Mouse (Mus musculus) forebrain, embryonic 11.5 days (tissue): ENCODE data around the gene Otub2. TPM values are rescaled to one million over a fixed set of nuclear protein-coding genes. Genes with fewer than 3 reads are reported as not detected.

Source experiments
- ATAC-seq: fragments of 200-750 bp; cut with Nextera tagmentation; replicated peaks from 2 replicates; pipeline ENCODE4 v1.8.0; 2017; ENCODE audit warnings: moderate TSS enrichment; ENCODE audit not compliant: low FRiP score
- DNase-seq: peaks from one replicate; pipeline ENCODE4 v3.0.0-alpha.2; 2017; ENCODE audit warnings: low spot score
- H3K27ac ChIP-seq: fragments of 300-500 bp; sonication (generic); 2 replicates; pipeline ENCODE4 v1.5.1; 2014; ENCODE audit warnings: low read depth, low read length
- H3K27me3 ChIP-seq: fragments of 300-500 bp; sonication (generic); 2 replicates; pipeline ENCODE4 v1.6.1; 2014; ENCODE audit warnings: mild to moderate bottlenecking, low read length, mixed read lengths; ENCODE audit not compliant: control insufficient read depth, insufficient read depth
- H3K36me3 ChIP-seq: fragments of 300-500 bp; sonication (generic); 2 replicates; pipeline ENCODE4 v1.6.1; 2014; ENCODE audit warnings: mild to moderate bottlenecking, low read length, moderate library complexity, mixed read lengths; ENCODE audit not compliant: control insufficient read depth, insufficient read depth
- H3K4me1 ChIP-seq: fragments of 300-500 bp; sonication (generic); replicated peaks from 2 replicates; pipeline ENCODE4 v1.6.1; 2014; ENCODE audit warnings: low read length, mixed read lengths; ENCODE audit not compliant: control insufficient read depth, insufficient read depth
- H3K4me2 ChIP-seq: fragments of 300-500 bp; sonication (generic); 2 replicates; pipeline ENCODE4 v1.6.1; 2014; ENCODE audit warnings: low read depth, mild to moderate bottlenecking, low read length, moderate library complexity, mixed read lengths; ENCODE audit not compliant: severe bottlenecking
- H3K4me3 ChIP-seq: fragments of 300-500 bp; sonication (generic); 2 replicates; pipeline ENCODE4 v1.5.1; 2014; ENCODE audit warnings: low read depth, low read length
- H3K9ac ChIP-seq: fragments of 300-500 bp; sonication (generic); 2 replicates; pipeline ENCODE4 v1.6.1; 2014; ENCODE audit warnings: low read length
- H3K9me3 ChIP-seq: fragments of 300-500 bp; sonication (generic); 2 replicates; pipeline ENCODE4 v1.6.1; 2016; ENCODE audit warnings: low read length, mixed read lengths; ENCODE audit not compliant: control insufficient read depth
- WGBS: fragments of 180-500 bp; shearing (Covaris S2); extraction: QIAGEN DNeasy Blood & Tissue Kit; methylation state at CpG from one replicate; pipeline ENCODE4 v1.1.7; 2014; 5-methylcytosine and 5-hydroxymethylcytosine counted together
- polyA plus RNA-seq: library from polyadenylated mRNA; unstranded; fragments of >200 nt; fragmentation: Nextera tagmentation; extraction: Ambion mirVana; gene quantifications from 2 replicates; pipeline ENCODE4 v1.2.1, GENCODE M21; 2014

Gene Otub2
- polyA plus RNA-seq, 1 experiment from 2014 or later: 15.0 TPM

GRCm38 (mm10) chr12:103389348-103389727 lies 856 bp downstream of the Otub2 start:
- H3K27me3 ChIP-seq: no peaks in the 10 kb centered on the region
- peak overlapping the region; percentile 85 for H3K9ac ChIP-seq
- H3K27ac ChIP-seq: no peak overlapping the region
- no peaks in the 10 kb centered on the region for H3K9me3 ChIP-seq
- no peaks in the 10 kb centered on the region for H3K4me1 ChIP-seq
- ATAC-seq (no peak), DNase-seq (no peak)
- H3K4me3 ChIP-seq: peak overlapping the region; percentile 68
- 58% methylated on average over 2 of the region's 2 CpGs for WGBS
- H3K36me3 ChIP-seq: no peaks in the 10 kb centered on the region
- H3K4me2 ChIP-seq: peak overlapping the region; percentile 77

GRCm38 (mm10) chr12:103389982-103390381 lies 1.5 kb downstream of the Otub2 start:
- ATAC-seq (no peak), DNase-seq (no peak)
- Histone ChIP-seq H3K27me3 (no peaks in the 10 kb centered on the region), H3K4me2 (no peak overlapping the region), H3K27ac (no peak overlapping the region), H3K9me3 (no peaks in the 10 kb centered on the region), H3K9ac (no peak overlapping the region), H3K4me3 (no peak overlapping the region), H3K36me3 (no peaks in the 10 kb centered on the region), H3K4me1 (no peaks in the 10 kb centered on the region)
- WGBS: 91% methylated on average over 4 of the region's 4 CpGs

GRCm38 (mm10) chr12:103391098-103391497 lies 2.6 kb downstream of the Otub2 start:
- no peak overlapping the region for H3K4me3 ChIP-seq
- ATAC-seq (no peak), DNase-seq (no peak)
- no peak overlapping the region for H3K4me2 ChIP-seq
- no peak overlapping the region for H3K9ac ChIP-seq
- no peaks in the 10 kb centered on the region for H3K4me1 ChIP-seq
- no peak overlapping the region for H3K27ac ChIP-seq
- no peaks in the 10 kb centered on the region for H3K36me3 ChIP-seq
- no peaks in the 10 kb centered on the region for H3K9me3 ChIP-seq
- no peaks in the 10 kb centered on the region for H3K27me3 ChIP-seq
- 84% methylated on average over 7 of the region's 7 CpGs for WGBS

GRCm38 (mm10) chr12:103393528-103393927 lies 5.0 kb downstream of the Otub2 start:
- H3K9ac ChIP-seq: no peak overlapping the region
- no peak for DNase-seq
- no peak overlapping the region for H3K27ac ChIP-seq
- no peaks in the 10 kb centered on the region for H3K4me1 ChIP-seq
- no peaks in the 10 kb centered on the region for H3K36me3 ChIP-seq
- no peak for ATAC-seq
- 67% methylated on average over 6 of the region's 6 CpGs for WGBS
- no peaks in the 10 kb centered on the region for H3K9me3 ChIP-seq
- H3K4me2 ChIP-seq: no peak overlapping the region
- no peak overlapping the region for H3K4me3 ChIP-seq
- H3K27me3 ChIP-seq: no peaks in the 10 kb centered on the region

- no peak overlapping the region for H3K9ac ChIP-seq
- no peak overlapping the region for H3K4me3 ChIP-seq
- no peaks in the 10 kb centered on the region for H3K36me3 ChIP-seq
- H3K4me1 ChIP-seq: no peaks in the 10 kb centered on the region
- no peak overlapping the region for H3K4me2 ChIP-seq
- no peak for DNase-seq
- no peaks in the 10 kb centered on the region for H3K9me3 ChIP-seq
- H3K27ac ChIP-seq: no peak overlapping the region
- 81% methylated on average over 12 of the region's 12 CpGs for WGBS
- ATAC-seq: no peak
- no peaks in the 10 kb centered on the region for H3K27me3 ChIP-seq
These were observed 7.2 kb downstream of the Otub2 start for GRCm38 (mm10) chr12:103395486-103396275.

- Histone ChIP-seq H3K9me3 (no peaks in the 10 kb centered on the region), H3K4me2 (no peak overlapping the region), H3K4me1 (no peaks in the 10 kb centered on the region), H3K27ac (no peak overlapping the region), H3K9ac (no peak overlapping the region), H3K4me3 (no peak overlapping the region), H3K36me3 (no peaks in the 10 kb centered on the region), H3K27me3 (no peaks in the 10 kb centered on the region)
- 84% methylated on average over 7 of the region's 7 CpGs for WGBS
- no peak for ATAC-seq
- no peak for DNase-seq
These were observed 8.3 kb downstream of the Otub2 start for GRCm38 (mm10) chr12:103396751-103397150.

GRCm38 (mm10) chr12:103404131-103404530 lies 15.6 kb downstream of the Otub2 start:
- peaks cover 6% of the 10 kb centered on the region; the same call in 1 of the 2 replicates for H3K36me3 ChIP-seq

GRCm38 (mm10) chr12:103407720-103408119 lies 19.2 kb downstream of the Otub2 start, which contains the start of gene 9330161L09Rik:
9330161L09Rik (minus strand) TSS chr12:103407820.
- Histone ChIP-seq H3K4me3 (no peak within 1 kb of the TSS), H3K9ac (no peak within 1 kb of the TSS), H3K4me1 (no peaks in the 10 kb centered on the region), H3K27me3 (no peaks in the 10 kb centered on the region), H3K9me3 (no peaks in the 10 kb centered on the region), H3K4me2 (no peak within 1 kb of the TSS), H3K36me3 (peaks cover 8% of the 10 kb centered on the region; the same call in 1 of the 2 replicates), H3K27ac (no peak within 1 kb of the TSS)
- DNase-seq (peak; percentile 36), ATAC-seq (no peak)
- 90% methylated on average over 4 of the region's 4 CpGs for WGBS

More at GRCm38 (mm10) chr12:103404131-103404530, 15.6 kb downstream of the Otub2 start:
- ATAC-seq: no peak
- no peaks in the 10 kb centered on the region for H3K27me3 ChIP-seq
- H3K4me3 ChIP-seq: no peak overlapping the region
- WGBS: 91% methylated on average over 18 of the region's 18 CpGs
- DNase-seq: peak; percentile 27
- no peak overlapping the region for H3K4me2 ChIP-seq
- no peak overlapping the region for H3K27ac ChIP-seq
- no peaks in the 10 kb centered on the region for H3K4me1 ChIP-seq
- no peak overlapping the region for H3K9ac ChIP-seq
- no peaks in the 10 kb centered on the region for H3K9me3 ChIP-seq

GRCm38 (mm10) chr12:103408144-103408543 lies 19.7 kb downstream of the Otub2 start:
- WGBS: 91% methylated on average over 10 of the region's 10 CpGs
- no peak for DNase-seq

More at GRCm38 (mm10) chr12:103408144-103408543, 19.7 kb downstream of the Otub2 start:
- peaks cover 8% of the 10 kb centered on the region; the same call in 1 of the 2 replicates for H3K36me3 ChIP-seq
- no peak overlapping the region for H3K9ac ChIP-seq
- H3K4me2 ChIP-seq: no peak overlapping the region
- no peaks in the 10 kb centered on the region for H3K4me1 ChIP-seq
- H3K9me3 ChIP-seq: no peaks in the 10 kb centered on the region
- H3K27me3 ChIP-seq: no peaks in the 10 kb centered on the region
- no peak overlapping the region for H3K27ac ChIP-seq
- no peak for ATAC-seq
- no peak overlapping the region for H3K4me3 ChIP-seq
